ENCODE assay signal across 17 mouse cellular contexts in the genomic region with DNA sequence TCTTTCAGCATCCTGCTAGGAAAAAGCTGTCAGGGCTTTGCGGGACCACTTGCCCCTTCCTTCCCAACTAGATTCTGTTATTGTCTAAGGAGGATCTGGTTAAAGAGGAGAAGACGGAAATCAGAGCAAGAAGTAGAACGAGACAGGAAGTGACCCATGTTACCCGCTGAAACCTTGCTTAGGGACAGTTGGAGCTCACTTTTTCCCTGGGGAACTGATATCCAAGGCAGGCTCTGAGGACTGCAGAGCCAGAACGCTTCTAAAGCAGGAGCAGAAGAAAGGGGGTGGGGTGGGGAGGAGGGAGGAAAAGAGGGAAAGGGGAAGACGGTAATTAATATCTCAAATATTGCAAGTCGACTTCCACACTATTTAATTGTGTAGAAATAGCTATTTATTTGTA.
"Had no signal": no experiment of that assay in that cellular context is flagged by ENCODE, and none has a peak within 500 bp of the region (broad histone marks: within the 10 kb centered on the region; RNA-seq: fewer than 3 reads in every experiment).

No protein-coding gene starts in this region.

- H3K27me3 ChIP-seq: liver, embryonic 15.5 days; lung, embryonic 15.5 days; midbrain, embryonic 12.5 days; midbrain, embryonic 15.5 days; neural tube, embryonic 12.5 days; stomach, embryonic 15.5 days had no signal

- H3K4me2 ChIP-seq: liver, embryonic 15.5 days; lung, embryonic 15.5 days; midbrain, embryonic 12.5 days; midbrain, embryonic 15.5 days; neural tube, embryonic 12.5 days; stomach, embryonic 15.5 days had no signal

- H3K9me3 ChIP-seq: liver, embryonic 15.5 days; lung, embryonic 15.5 days; midbrain, embryonic 10.5 days; midbrain, embryonic 12.5 days; midbrain, embryonic 15.5 days; neural tube, embryonic 12.5 days; stomach, embryonic 15.5 days had no signal

- ATAC-seq: liver, postnatal 0 days; lung, postnatal 0 days; midbrain, embryonic 15.5 days had no signal

- H3K36me3 ChIP-seq: liver, embryonic 15.5 days; lung, embryonic 15.5 days; midbrain, embryonic 10.5 days; midbrain, embryonic 12.5 days; midbrain, embryonic 15.5 days; neural tube, embryonic 12.5 days; stomach, embryonic 15.5 days had no signal

- H3K9ac ChIP-seq: liver, embryonic 15.5 days; liver, postnatal 0 days; lung, embryonic 15.5 days; midbrain, embryonic 12.5 days; midbrain, embryonic 15.5 days; neural tube, embryonic 12.5 days; stomach, embryonic 15.5 days had no signal

- H3K4me1 ChIP-seq: liver, embryonic 15.5 days; lung, embryonic 15.5 days; midbrain, embryonic 10.5 days; midbrain, embryonic 12.5 days; midbrain, embryonic 15.5 days; neural tube, embryonic 12.5 days; stomach, embryonic 15.5 days had no signal

- H3K27ac ChIP-seq: liver, embryonic 15.5 days; lung, embryonic 15.5 days; midbrain, embryonic 10.5 days; midbrain, embryonic 12.5 days; midbrain, embryonic 15.5 days; neural tube, embryonic 12.5 days; stomach, embryonic 15.5 days had no signal

- DNase-seq: liver, postnatal 0 days; lung, adult 2 months; lung, postnatal 4 days; retina, postnatal 1 day; right cerebral cortex, postnatal 25 days; right cerebral cortex, postnatal 4 days; thymus, adult 2 months; thymus, postnatal 25 days; thymus, postnatal 4 days had no signal

- H3K4me3 ChIP-seq: liver, embryonic 15.5 days; lung, embryonic 15.5 days; midbrain, embryonic 10.5 days; midbrain, embryonic 12.5 days; midbrain, embryonic 15.5 days; neural tube, embryonic 12.5 days; stomach, embryonic 15.5 days had no signal
